Mouse (Mus musculus) lung, postnatal 0 days (tissue): ENCODE measurements at regions not wholly inside any gene's neighbourhood (a gene's known extent, or its start where the extent isn't known, plus 50 kb on each side); places are given as distances from the start of the nearest gene placed in this dataset.
A peak's percentile ranks its signal among the peaks of the same experiment; 100 is the strongest.

Experiments
- ATAC-seq: fragments of 200-750 bp; cut with Nextera tagmentation; 2 replicates; pipeline ENCODE4 v1.8.0; 2017; ENCODE audit warnings: moderate library complexity
- DNase-seq: peaks from one replicate; pipeline ENCODE4 v3.0.0-alpha.2; 2016; ENCODE audit warnings: low spot score
- H3K27ac ChIP-seq: fragments of 300-500 bp; sonication (generic); 2 replicates; pipeline ENCODE4 v1.5.1; 2014; ENCODE audit warnings: antibody characterized with exemption, mild to moderate bottlenecking, low read length, mixed read lengths
- H3K27me3 ChIP-seq: fragments of 300-500 bp; sonication (generic); replicated peaks from 2 replicates; pipeline ENCODE4 v1.6.1; 2014; ENCODE audit warnings: low read length, mixed read lengths; ENCODE audit not compliant: insufficient read depth
- H3K36me3 ChIP-seq: fragments of 300-500 bp; sonication (generic); 2 replicates; pipeline ENCODE4 v1.6.1; 2014; ENCODE audit warnings: low read length, mixed read lengths; ENCODE audit not compliant: insufficient read depth
- H3K4me1 ChIP-seq: fragments of 300-500 bp; sonication (generic); 2 replicates; pipeline ENCODE4 v1.6.1; 2014; ENCODE audit warnings: antibody characterized with exemption, low read depth, low read length, mixed read lengths; ENCODE audit not compliant: insufficient read depth
- H3K4me2 ChIP-seq: fragments of 300-500 bp; sonication (generic); replicated peaks from 2 replicates; pipeline ENCODE4 v1.6.1; 2014; ENCODE audit warnings: low read depth, mild to moderate bottlenecking, low read length, moderate library complexity, mixed read lengths
- H3K4me3 ChIP-seq: fragments of 300-500 bp; sonication (generic); 2 replicates; pipeline ENCODE4 v1.5.1; 2014; ENCODE audit warnings: low read depth, low read length
- H3K9ac ChIP-seq: fragments of 300-500 bp; sonication (generic); replicated peaks from 2 replicates; pipeline ENCODE4 v1.6.1; 2014; ENCODE audit warnings: low read depth, mild to moderate bottlenecking
- H3K9me3 ChIP-seq: fragments of 300-500 bp; sonication (generic); 2 replicates; pipeline ENCODE4 v1.6.1; 2016; ENCODE audit warnings: low read length, mixed read lengths
- CTCF ChIP-seq: IDR thresholded peaks from 2 replicates; pipeline ENCODE4 v1.5.1; 2016; ENCODE audit warnings: antibody characterized with exemption, mild to moderate bottlenecking
- EP300 ChIP-seq: IDR thresholded peaks from 2 replicates; pipeline ENCODE4 v1.6.1; 2016; ENCODE audit warnings: antibody characterized with exemption, mild to moderate bottlenecking, control low read depth
- WGBS: fragments of 180-500 bp; shearing (Covaris S2); extraction: QIAGEN DNeasy Blood & Tissue Kit; methylation state at CpG from one replicate; pipeline ENCODE4 v1.1.7; 2014; 5-methylcytosine and 5-hydroxymethylcytosine counted together

DNA sequence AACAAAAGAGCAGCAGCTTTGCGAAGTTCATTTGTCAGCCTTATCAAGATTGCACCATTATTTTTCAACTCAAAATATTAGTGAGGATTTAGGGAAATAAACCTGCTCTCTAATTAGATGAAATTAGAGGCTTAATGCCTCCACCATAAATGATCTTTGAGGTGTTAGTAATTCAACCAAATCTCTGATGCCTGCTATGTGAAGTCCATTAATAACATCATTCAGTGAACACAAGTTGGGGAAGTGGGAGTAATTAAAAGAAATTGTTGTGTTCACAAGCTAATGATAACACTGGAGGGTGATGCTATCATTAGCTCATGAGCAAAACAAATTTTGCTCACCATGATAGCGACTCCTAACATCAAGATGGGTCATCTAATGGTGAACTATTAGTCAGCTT is 246.0 kb downstream of the Ttc6 start:
- 82% methylated on average over 2 of the region's 2 CpGs for WGBS
- no peak for DNase-seq

GRCm38 (mm10) chr12:57823809-57824208 is 259.9 kb downstream of the Ttc6 start:
- no peak for DNase-seq
- H3K27ac ChIP-seq, result no peak overlapping the region
- no peaks in the 10 kb centered on the region for H3K4me1 ChIP-seq
- WGBS, result 71% methylated on average over 6 of the region's 6 CpGs
- H3K4me3 ChIP-seq, result no peak overlapping the region
- H3K27me3 ChIP-seq, result no peaks in the 10 kb centered on the region
- H3K4me2 ChIP-seq, result no peak overlapping the region
- no peak for TF ChIP-seq CTCF
- no peak for TF ChIP-seq EP300
- H3K9ac ChIP-seq, result no peak overlapping the region
- ATAC-seq, result no peak
- no peaks in the 10 kb centered on the region for H3K9me3 ChIP-seq
- no peaks in the 10 kb centered on the region for H3K36me3 ChIP-seq

More for the DNA sequence above, 246.0 kb downstream of the Ttc6 start:
- Histone ChIP-seq H3K27me3 (no peaks in the 10 kb centered on the region), H3K27ac (no peak overlapping the region), H3K4me2 (no peak overlapping the region), H3K36me3 (no peaks in the 10 kb centered on the region), H3K4me1 (no peaks in the 10 kb centered on the region), H3K9me3 (no peaks in the 10 kb centered on the region), H3K9ac (no peak overlapping the region), H3K4me3 (no peak overlapping the region)
- no peak for ATAC-seq
- no peak for TF ChIP-seq CTCF
- TF ChIP-seq EP300, result no peak

GRCm38 (mm10) chr12:57825754-57826153 is 261.8 kb downstream of the Ttc6 start:
- no peak for ATAC-seq
- no peaks in the 10 kb centered on the region for H3K9me3 ChIP-seq
- H3K27me3 ChIP-seq, result no peaks in the 10 kb centered on the region
- H3K36me3 ChIP-seq, result no peaks in the 10 kb centered on the region
- H3K4me3 ChIP-seq, result no peak overlapping the region
- DNase-seq, result peak; percentile 67
- no peak overlapping the region for H3K4me2 ChIP-seq
- no peak overlapping the region for H3K27ac ChIP-seq
- TF ChIP-seq EP300 (no peak), CTCF (peak; percentile 80)
- H3K9ac ChIP-seq, result no peak overlapping the region
- 5% methylated on average over 3 of the region's 3 CpGs for WGBS
- H3K4me1 ChIP-seq, result no peaks in the 10 kb centered on the region

DNA sequence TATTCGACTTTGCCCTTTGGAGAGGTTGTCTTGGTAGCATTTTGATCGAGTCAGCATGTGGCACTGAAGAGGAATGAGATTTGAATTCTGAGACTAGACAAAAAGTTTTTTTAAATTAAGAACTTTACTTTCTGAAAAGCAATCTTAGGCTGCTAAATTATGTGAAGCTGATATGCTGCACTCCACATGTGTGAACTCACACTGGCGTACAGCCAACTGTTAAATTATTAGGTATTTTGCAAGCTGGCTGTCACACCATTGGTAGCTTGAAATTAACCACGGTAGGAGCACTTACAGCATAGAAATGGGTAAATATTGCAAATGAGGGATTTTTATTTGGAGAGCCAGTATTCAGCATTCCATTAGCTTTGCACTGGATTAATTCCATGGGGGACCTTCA is 278.9 kb downstream of the Ttc6 start:
- Histone ChIP-seq H3K27ac (no peak overlapping the region), H3K27me3 (no peaks in the 10 kb centered on the region), H3K4me2 (no peak overlapping the region), H3K9ac (no peak overlapping the region), H3K4me3 (no peak overlapping the region), H3K9me3 (no peaks in the 10 kb centered on the region), H3K4me1 (no peaks in the 10 kb centered on the region), H3K36me3 (no peaks in the 10 kb centered on the region)
- DNase-seq (peak; percentile 5), ATAC-seq (no peak)
- 40% methylated on average over 4 of the region's 4 CpGs for WGBS
- no peak for TF ChIP-seq EP300
- no peak for TF ChIP-seq CTCF

GRCm38 (mm10) chr12:57871028-57871427 is 307.1 kb downstream of the Ttc6 start:
- H3K4me1 ChIP-seq, result no peaks in the 10 kb centered on the region
- no peak overlapping the region for H3K4me2 ChIP-seq
- H3K4me3 ChIP-seq, result no peak overlapping the region
- no peak overlapping the region for H3K27ac ChIP-seq
- no peaks in the 10 kb centered on the region for H3K9me3 ChIP-seq
- H3K27me3 ChIP-seq, result no peaks in the 10 kb centered on the region
- no peaks in the 10 kb centered on the region for H3K36me3 ChIP-seq
- ATAC-seq (no peak), DNase-seq (no peak)
- WGBS, result 77% methylated on average over 2 of the region's 2 CpGs
- TF ChIP-seq CTCF (no peak), EP300 (no peak)
- no peak overlapping the region for H3K9ac ChIP-seq

DNA sequence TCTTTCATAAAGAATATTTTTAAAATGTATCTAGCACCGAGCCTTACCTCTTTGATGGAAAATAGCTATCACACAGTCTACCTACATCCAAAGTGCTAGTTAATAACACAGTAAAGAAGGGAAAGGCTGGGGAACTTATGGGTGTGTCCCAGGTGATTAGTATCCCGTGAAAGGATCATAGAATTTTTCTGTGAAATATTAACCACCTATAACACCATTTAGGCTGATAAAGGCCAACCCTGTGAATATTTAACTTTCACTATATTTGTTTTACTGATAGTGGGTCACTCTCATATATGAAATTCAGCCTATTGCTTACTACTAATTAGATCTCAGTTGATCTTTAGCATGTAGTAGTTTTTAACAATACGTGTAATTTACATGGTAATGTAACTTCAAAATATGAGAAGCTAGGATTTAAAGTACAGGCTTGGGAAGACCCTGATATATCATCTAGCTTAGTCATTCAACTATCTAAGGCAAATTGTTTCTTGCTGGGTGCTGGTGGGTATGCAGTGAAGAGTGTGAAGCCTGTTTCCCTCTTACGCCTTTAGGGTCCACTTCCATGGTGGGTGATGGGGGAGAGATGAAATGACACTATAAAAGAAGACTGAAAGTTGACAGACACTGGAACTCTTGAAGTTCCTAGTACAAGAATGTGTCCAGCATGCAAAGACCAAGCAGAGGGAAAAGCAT is 320.6 kb upstream of the Sstr1 start:
- no peak for ATAC-seq
- no peaks in the 10 kb centered on the region for H3K36me3 ChIP-seq
- H3K4me2 ChIP-seq, result no peak overlapping the region
- DNase-seq, result no peak
- no peaks in the 10 kb centered on the region for H3K4me1 ChIP-seq
- H3K27ac ChIP-seq, result no peak overlapping the region
- H3K27me3 ChIP-seq, result no peaks in the 10 kb centered on the region
- no peak overlapping the region for H3K9ac ChIP-seq
- 57% methylated on average over 4 of the region's 4 CpGs for WGBS
- H3K4me3 ChIP-seq, result no peak overlapping the region
- no peak for TF ChIP-seq CTCF
- no peaks in the 10 kb centered on the region for H3K9me3 ChIP-seq

DNA sequence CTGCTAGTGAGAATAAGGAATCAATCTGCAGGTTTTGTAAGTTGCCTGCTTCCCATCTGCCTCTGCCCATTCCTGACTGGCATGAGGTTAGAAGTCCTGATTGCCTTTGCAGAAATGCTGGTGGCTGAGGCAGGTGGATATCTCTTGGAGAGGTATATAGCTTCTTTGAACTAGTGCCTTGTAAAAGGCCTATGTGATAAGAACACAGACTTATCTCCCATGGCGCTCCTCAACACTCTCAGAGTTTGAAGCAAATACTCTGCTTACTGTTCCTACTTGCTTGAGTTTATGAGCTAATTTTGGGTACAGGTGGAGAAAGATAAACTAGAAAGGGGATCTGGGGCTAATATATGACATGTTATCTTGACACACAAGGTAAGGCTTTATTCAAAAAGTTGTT is 320.0 kb upstream of the Sstr1 start:
- DNase-seq (no peak), ATAC-seq (no peak)
- Histone ChIP-seq H3K36me3 (no peaks in the 10 kb centered on the region), H3K4me3 (no peak overlapping the region), H3K4me2 (no peak overlapping the region), H3K27me3 (no peaks in the 10 kb centered on the region), H3K9ac (no peak overlapping the region), H3K27ac (no peak overlapping the region), H3K4me1 (no peaks in the 10 kb centered on the region), H3K9me3 (no peaks in the 10 kb centered on the region)
- no peak for TF ChIP-seq EP300
- WGBS, result 71% methylated on average over 1 of the region's 1 CpGs
